Mouse (Mus musculus) E14TG2a.4 (cell line): ENCODE results near the gene Pkd1.

Experiments used
- CTCF ChIP-seq: conservative IDR thresholded peaks from 2 replicates; pipeline ENCODE4 v1.5.1; 2014; ENCODE audit warnings: low read length
- NANOG ChIP-seq: IDR thresholded peaks from 2 replicates; pipeline ENCODE4 v1.6.1; 2014; ENCODE audit warnings: borderline replicate concordance, low read length, mixed read lengths
- POU5F1 ChIP-seq: IDR thresholded peaks from 2 replicates; pipeline ENCODE4 v1.6.1; 2014; ENCODE audit warnings: low read length, borderline replicate concordance

DNA sequence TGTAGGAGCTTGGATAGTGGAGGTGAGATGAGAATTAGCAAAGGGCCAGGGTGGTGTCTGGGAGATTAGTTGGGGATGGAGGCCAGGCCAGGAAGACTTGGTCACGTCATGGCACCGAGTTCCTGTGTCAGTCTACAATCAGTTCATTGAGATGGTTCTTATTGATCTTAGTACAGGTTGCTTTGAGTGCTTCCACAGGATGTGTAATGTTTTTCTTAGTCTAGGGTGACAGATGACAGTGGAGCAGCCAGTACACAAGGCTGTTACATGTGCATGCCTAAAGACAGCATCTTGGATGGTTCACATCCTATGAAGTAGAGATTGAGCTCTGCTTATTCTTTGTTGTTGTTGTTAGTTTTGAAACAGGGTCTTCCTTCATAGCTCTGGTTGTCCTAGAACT is 12.0 kb downstream of the Pkd1 start:
- no peak for TF ChIP-seq CTCF
- no peak for TF ChIP-seq POU5F1
- no peak for TF ChIP-seq NANOG
